Mouse (Mus musculus): ENCODE results near the gene Gas2l2. TPM values are rescaled to one million over a fixed set of nuclear protein-coding genes. Genes with fewer than 3 reads are reported as not detected.

The Gas2l2 gene
- polyA plus RNA-seq, 1 experiment: not detected

GRCm38 (mm10) chr11:83461462-83462027 lies 32.3 kb upstream of the Gas2l2 start:
- H3K27me3 ChIP-seq (ENCODE audit: control insufficient read depth): peaks cover 72% of the 10 kb centered on the region
- H3K4me1 ChIP-seq (ENCODE audit: control insufficient read depth): peaks cover 4% of the 10 kb centered on the region
- H3K4me3 ChIP-seq (replicated peaks): no peak overlapping the region
- H3K9me3 ChIP-seq (ENCODE audit: control insufficient read depth, low read length): no peaks in the 10 kb centered on the region; the same call in 1 of the 2 replicates
- TF ChIP-seq GATA1 (IDR thresholded peaks at IDR 0.05; ENCODE audit: low read length) (no peak), TAL1 (IDR thresholded peaks at IDR 0.05; ENCODE audit: low read length) (no peak)
- H3K36me3 ChIP-seq (ENCODE audit: control insufficient read depth): no peaks in the 10 kb centered on the region

- Histone ChIP-seq H3K9me3 (ENCODE audit: control insufficient read depth, low read length) (no peaks in the 10 kb centered on the region; the same call in 1 of the 2 replicates), H3K4me1 (ENCODE audit: control insufficient read depth) (peaks cover 18% of the 10 kb centered on the region), H3K4me3 (replicated peaks) (no peak overlapping the region), H3K27me3 (ENCODE audit: control insufficient read depth) (peaks cover 37% of the 10 kb centered on the region), H3K36me3 (ENCODE audit: control insufficient read depth) (no peaks in the 10 kb centered on the region)
- TF ChIP-seq TAL1 (IDR thresholded peaks at IDR 0.05; ENCODE audit: low read length) (no peak), GATA1 (IDR thresholded peaks at IDR 0.05; ENCODE audit: low read length) (no peak)
Measured at GRCm38 (mm10) chr11:83457912-83458601, 28.8 kb upstream of the Gas2l2 start.

- Histone ChIP-seq H3K4me3 (replicated peaks) (no peak overlapping the region), H3K27me3 (ENCODE audit: control insufficient read depth) (peaks cover 29% of the 10 kb centered on the region), H3K36me3 (ENCODE audit: control insufficient read depth) (no peaks in the 10 kb centered on the region), H3K9me3 (ENCODE audit: control insufficient read depth, low read length) (no peaks in the 10 kb centered on the region; the same call in 1 of the 2 replicates), H3K4me1 (ENCODE audit: control insufficient read depth) (peaks cover 15% of the 10 kb centered on the region)
- no peak for TF ChIP-seq GATA1 (IDR thresholded peaks at IDR 0.05; ENCODE audit: low read length)
Measured at GRCm38 (mm10) chr11:83457257-83457656, 28.0 kb upstream of the Gas2l2 start.

GRCm38 (mm10) chr11:83455608-83456007 lies 26.4 kb upstream of the Gas2l2 start:
- peaks cover 15% of the 10 kb centered on the region for H3K4me1 ChIP-seq (ENCODE audit: control insufficient read depth)
- peaks cover 14% of the 10 kb centered on the region for H3K27me3 ChIP-seq (ENCODE audit: control insufficient read depth)
- H3K36me3 ChIP-seq (ENCODE audit: control insufficient read depth): no peaks in the 10 kb centered on the region
- H3K9me3 ChIP-seq (ENCODE audit: control insufficient read depth, low read length): no peaks in the 10 kb centered on the region
- TF ChIP-seq TAL1 (IDR thresholded peaks at IDR 0.05; ENCODE audit: low read length): no peak
- no peak for TF ChIP-seq GATA1 (IDR thresholded peaks at IDR 0.05; ENCODE audit: low read length)
- H3K4me3 ChIP-seq (replicated peaks): no peak overlapping the region

GRCm38 (mm10) chr11:83454548-83454947 lies 25.3 kb upstream of the Gas2l2 start:
- Histone ChIP-seq H3K4me3 (replicated peaks) (no peak overlapping the region), H3K4me1 (ENCODE audit: control insufficient read depth) (peaks cover 15% of the 10 kb centered on the region), H3K36me3 (ENCODE audit: control insufficient read depth) (no peaks in the 10 kb centered on the region), H3K9me3 (ENCODE audit: control insufficient read depth, low read length) (no peaks in the 10 kb centered on the region), H3K27me3 (ENCODE audit: control insufficient read depth) (peaks cover 7% of the 10 kb centered on the region; the same call in 1 of the 2 replicates)
- TF ChIP-seq TAL1 (IDR thresholded peaks at IDR 0.05; ENCODE audit: low read length) (no peak), GATA1 (IDR thresholded peaks at IDR 0.05; ENCODE audit: low read length) (no peak)

GRCm38 (mm10) chr11:83451281-83451680 lies 22.0 kb upstream of the Gas2l2 start:
- H3K4me3 ChIP-seq (replicated peaks): no peak overlapping the region
- no peaks in the 10 kb centered on the region for H3K9me3 ChIP-seq (ENCODE audit: control insufficient read depth, low read length)
- no peaks in the 10 kb centered on the region for H3K36me3 ChIP-seq (ENCODE audit: control insufficient read depth)
- H3K27me3 ChIP-seq (ENCODE audit: control insufficient read depth): peaks cover 23% of the 10 kb centered on the region
- TF ChIP-seq GATA1 (IDR thresholded peaks at IDR 0.05; ENCODE audit: low read length) (no peak), TAL1 (IDR thresholded peaks at IDR 0.05; ENCODE audit: low read length) (no peak)
- H3K4me1 ChIP-seq (ENCODE audit: control insufficient read depth): peaks cover 18% of the 10 kb centered on the region

GRCm38 (mm10) chr11:83450550-83450949 lies 21.3 kb upstream of the Gas2l2 start:
- no peak for TF ChIP-seq GATA1 (IDR thresholded peaks at IDR 0.05; ENCODE audit: low read length)
- no peak for TF ChIP-seq TAL1 (IDR thresholded peaks at IDR 0.05; ENCODE audit: low read length)
- no peaks in the 10 kb centered on the region for H3K36me3 ChIP-seq (ENCODE audit: control insufficient read depth)
- H3K9me3 ChIP-seq (ENCODE audit: control insufficient read depth, low read length): no peaks in the 10 kb centered on the region
- H3K4me3 ChIP-seq (replicated peaks): no peak overlapping the region
- H3K27me3 ChIP-seq (ENCODE audit: control insufficient read depth): peaks cover 28% of the 10 kb centered on the region
- H3K4me1 ChIP-seq (ENCODE audit: control insufficient read depth): peaks cover 16% of the 10 kb centered on the region

- H3K4me1 ChIP-seq (ENCODE audit: control insufficient read depth): peaks cover 5% of the 10 kb centered on the region
- no peak overlapping the region for H3K4me3 ChIP-seq (replicated peaks)
- peaks cover 40% of the 10 kb centered on the region for H3K27me3 ChIP-seq (ENCODE audit: control insufficient read depth)
- no peaks in the 10 kb centered on the region for H3K36me3 ChIP-seq (ENCODE audit: control insufficient read depth)
- TF ChIP-seq TAL1 (IDR thresholded peaks at IDR 0.05; ENCODE audit: low read length) (no peak), GATA1 (IDR thresholded peaks at IDR 0.05; ENCODE audit: low read length) (no peak)
- H3K9me3 ChIP-seq (ENCODE audit: control insufficient read depth, low read length): no peaks in the 10 kb centered on the region
Measured at GRCm38 (mm10) chr11:83449298-83449697, 20.0 kb upstream of the Gas2l2 start.

- peaks cover 45% of the 10 kb centered on the region for H3K27me3 ChIP-seq (ENCODE audit: control insufficient read depth)
- peaks cover 4% of the 10 kb centered on the region for H3K4me1 ChIP-seq (ENCODE audit: control insufficient read depth)
- no peak overlapping the region for H3K4me3 ChIP-seq (replicated peaks)
Measured at GRCm38 (mm10) chr11:83448927-83449236, 19.6 kb upstream of the Gas2l2 start.

More at GRCm38 (mm10) chr11:83448927-83449236, 19.6 kb upstream of the Gas2l2 start:
- Histone ChIP-seq H3K36me3 (ENCODE audit: control insufficient read depth) (no peaks in the 10 kb centered on the region), H3K9me3 (ENCODE audit: control insufficient read depth, low read length) (no peaks in the 10 kb centered on the region)
- TF ChIP-seq GATA1 (IDR thresholded peaks at IDR 0.05; ENCODE audit: low read length): no peak
- TF ChIP-seq TAL1 (IDR thresholded peaks at IDR 0.05; ENCODE audit: low read length): no peak

Measured in erythroblast, embryonic 14.5 days (primary cell).